Mouse (Mus musculus): ENCODE results near the gene Dst.
"Not testable (repeated sequence)": the region's sequence is repeated elsewhere in the genome, so short reads cannot be mapped to it uniquely, and the experiment has no call there.

The Dst gene

DNA sequence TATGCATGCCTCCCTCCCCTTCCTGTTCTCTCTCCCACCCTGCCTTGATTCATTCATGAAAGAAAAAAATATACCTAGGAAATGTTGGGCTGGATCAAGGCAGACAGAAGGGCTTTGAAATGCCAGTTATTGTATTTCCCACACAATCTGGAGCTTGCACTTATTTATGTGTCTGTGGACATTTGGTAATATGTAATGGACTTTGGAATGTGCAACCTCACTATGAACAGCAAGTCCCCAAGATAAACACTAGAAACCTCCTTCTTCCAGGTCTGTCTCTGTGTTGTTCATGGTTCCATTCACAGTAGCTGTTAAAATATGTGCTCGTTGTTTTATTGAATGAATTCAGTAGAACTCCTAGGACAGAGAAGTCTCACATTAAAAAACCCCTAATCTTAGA is 153.8 kb downstream of the Dst start:
- no peak for DNase-seq (ENCODE audit: low spot score in 2 of 2)

DNA sequence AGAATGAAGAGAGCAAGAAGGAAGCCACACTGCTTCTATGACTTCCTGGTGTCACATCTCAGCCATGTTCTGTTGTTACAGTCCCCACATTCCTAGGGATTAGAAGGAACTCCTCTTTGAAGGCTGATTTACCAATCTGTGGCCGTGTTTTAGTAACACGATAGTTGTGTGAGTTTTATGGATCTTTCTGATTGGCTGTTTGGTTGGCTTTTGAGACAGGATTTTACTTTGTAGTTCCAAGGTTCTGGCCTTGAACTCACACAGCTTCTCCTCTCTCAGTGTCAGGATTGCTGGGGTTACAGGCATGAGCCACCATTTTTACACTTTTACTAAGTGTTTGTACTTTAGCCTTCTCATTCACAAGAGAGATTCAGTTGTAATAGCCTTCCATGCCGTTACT is 155.9 kb downstream of the Dst start:
- no peak for DNase-seq (ENCODE audit: low spot score in 2 of 2)

DNA sequence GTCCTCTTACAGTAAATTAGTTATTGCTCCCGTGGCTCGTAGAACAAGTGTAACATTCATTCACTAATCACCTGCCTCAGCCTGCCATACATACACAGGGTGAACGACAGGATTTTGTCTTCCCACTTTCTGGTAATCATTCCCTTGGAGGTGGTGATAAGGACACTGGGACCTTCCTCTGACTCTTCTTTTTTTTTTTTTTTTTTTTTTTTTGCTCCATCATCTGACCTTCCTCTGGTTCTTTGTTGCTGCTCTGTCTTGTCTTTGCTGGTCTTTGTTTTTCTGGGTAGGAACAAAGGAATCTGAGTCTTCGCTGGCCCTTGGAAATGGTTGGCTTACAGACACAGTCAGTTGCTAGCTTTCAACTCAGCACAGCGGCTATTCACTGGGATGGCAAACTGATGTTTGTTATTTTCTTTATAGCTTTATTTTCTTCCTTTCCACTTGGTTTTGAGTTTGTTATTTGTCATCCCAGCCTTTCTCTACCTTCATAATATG is 157.6 kb downstream of the Dst start:
- DNase-seq (ENCODE audit: low spot score in 2 of 2) = no peak

DNA sequence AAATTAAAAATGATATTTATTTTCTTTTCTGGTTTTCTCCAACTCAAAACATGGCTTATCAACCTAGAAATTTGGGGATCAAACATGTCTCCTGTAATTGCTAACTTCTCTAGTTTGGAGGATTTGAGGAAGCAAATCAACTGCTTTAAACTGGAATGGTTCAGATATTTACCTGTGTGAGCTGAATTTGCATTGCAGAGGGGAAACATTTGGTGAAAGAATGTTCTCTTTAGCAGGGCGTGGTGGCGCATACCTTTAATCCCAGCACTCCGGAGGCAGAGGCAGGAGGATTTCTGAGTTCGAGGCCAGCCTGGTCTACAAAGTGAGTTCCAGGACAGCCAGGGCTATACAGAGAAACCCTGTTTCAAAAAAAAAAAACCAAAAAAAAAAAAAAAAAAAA is 158.4 kb downstream of the Dst start:
- not testable (repeated sequence) for DNase-seq (ENCODE audit: low spot score in 2 of 2)

DNA sequence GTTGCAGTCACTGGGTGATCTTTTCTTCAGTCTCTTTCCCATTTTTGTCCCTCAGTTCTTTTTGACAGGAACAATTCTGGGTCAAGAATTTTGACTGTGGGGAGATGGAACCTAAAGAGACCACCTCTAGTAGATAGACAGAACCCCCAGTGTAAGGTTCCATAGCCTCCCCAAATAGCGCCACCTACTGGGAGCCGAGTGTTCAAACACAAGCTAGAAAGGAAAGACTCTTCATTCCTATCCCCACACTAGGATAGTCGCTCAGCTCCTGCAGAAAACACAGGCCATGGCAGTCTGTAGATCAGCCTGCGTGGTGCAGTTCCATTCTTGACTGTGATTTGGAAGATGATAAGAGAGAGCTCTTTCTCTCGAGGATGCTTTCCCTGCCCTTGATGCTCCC is 160.3 kb downstream of the Dst start:
- no peak for DNase-seq (ENCODE audit: low spot score in 2 of 2)

DNA sequence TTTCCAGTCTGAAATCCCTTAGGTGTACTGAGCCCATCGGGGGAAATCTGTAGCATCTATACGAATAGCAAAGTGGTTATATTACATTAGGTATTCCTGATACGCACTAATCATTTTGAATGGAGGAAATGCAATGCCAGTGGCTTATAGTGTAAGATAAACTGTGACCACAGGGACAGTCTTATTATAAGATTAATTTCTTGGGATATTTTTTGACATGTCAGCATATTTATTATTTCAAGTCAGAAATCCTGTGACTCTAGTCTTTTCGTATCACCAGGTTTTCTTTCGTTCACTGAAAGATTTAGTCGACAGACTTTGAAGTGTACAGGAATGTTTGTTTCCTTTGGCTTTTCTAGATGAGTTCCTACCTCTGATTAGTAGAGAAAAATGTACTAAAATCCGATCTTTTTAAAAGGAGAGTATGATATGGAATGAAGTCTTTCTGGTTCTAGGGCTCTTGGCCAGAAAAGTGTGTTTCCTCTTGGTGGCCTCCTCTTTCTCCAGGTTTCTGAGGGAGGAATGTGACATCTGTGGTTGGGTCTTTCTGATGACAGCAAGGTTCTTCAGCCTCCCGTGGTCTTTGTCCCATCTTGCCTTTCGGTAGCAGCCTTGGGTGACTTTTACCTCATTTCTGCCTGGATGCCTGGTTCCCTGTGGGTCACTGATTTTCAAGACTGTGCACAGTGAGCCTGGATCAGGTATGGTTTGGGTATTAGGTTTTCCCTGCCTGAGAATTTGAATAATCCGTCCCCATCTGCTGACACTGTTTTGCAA is 161.7 kb downstream of the Dst start:
- no peak for DNase-seq (ENCODE audit: low spot score in 2 of 2)

DNA sequence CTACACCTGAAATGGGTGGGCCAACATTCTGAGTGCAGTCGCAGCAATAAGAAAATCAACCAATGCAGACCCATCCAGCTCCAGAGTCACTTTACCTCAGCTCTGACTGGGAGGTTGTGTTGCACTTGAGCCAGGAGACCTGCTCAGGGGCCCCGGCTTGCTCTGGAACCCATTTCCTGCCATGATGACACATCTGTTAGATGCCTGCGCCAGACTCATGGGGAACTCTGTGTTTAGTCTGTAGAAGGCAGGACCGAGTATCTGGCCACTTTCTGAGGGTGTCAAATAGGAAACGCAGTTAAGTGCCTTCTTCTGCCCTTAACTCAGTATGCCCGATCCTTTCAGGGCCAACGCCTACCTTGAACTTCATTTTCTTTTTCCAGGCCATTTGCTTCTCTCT is 162.4 kb downstream of the Dst start:
- DNase-seq (ENCODE audit: low spot score in 2 of 2) = no peak

DNA sequence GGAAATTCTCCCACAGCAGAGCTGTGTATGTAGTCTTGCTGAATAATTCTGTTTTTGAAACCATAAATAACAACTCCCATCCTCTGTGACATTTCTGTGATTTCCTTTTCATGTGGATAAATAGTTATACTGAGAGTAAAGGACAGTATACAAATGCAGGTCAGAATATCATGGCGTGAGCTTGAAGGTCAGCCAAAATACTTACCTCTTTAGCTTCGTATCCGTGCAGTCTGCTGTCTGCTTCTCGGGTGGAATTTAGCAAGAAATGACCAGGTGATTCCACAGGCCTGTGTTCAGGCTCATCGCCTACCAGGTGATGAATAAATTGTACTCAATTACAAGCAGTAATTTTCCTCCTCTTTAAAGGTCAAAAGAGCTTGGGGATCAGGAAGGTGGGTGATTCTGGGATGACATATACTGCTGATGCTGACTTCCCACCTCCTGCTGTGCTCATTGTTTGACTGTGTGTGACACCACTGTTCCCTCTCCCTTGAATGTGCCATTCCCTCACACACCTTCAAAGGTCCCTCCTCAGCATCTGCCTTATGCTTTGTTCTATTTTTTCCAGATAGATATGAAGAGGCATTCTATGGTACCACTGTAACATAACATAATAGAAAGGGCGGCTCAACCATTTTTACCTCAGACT is 163.1 kb downstream of the Dst start:
- no peak for DNase-seq (ENCODE audit: low spot score in 2 of 2)

DNA sequence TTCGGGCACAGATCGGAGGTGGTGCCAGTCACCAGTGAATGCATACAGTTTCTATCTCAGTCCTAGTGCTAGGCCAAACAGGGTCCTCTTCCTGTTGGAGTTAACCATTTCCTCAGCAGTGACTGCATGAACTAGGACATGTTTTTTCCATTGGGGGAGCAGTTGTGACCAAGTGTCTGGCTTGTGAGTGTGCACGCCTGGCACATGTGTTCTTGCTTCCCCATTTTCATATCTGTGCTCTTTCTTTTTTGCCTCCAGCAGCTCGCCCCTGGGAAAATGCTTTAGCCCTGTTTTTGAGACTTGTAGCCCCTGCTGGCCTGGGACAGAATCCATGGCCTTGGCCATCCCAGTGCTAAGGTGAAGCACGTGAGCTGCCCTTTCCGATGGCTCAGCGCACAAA is 164.2 kb downstream of the Dst start:
- no peak for DNase-seq (ENCODE audit: low spot score in 2 of 2)

DNA sequence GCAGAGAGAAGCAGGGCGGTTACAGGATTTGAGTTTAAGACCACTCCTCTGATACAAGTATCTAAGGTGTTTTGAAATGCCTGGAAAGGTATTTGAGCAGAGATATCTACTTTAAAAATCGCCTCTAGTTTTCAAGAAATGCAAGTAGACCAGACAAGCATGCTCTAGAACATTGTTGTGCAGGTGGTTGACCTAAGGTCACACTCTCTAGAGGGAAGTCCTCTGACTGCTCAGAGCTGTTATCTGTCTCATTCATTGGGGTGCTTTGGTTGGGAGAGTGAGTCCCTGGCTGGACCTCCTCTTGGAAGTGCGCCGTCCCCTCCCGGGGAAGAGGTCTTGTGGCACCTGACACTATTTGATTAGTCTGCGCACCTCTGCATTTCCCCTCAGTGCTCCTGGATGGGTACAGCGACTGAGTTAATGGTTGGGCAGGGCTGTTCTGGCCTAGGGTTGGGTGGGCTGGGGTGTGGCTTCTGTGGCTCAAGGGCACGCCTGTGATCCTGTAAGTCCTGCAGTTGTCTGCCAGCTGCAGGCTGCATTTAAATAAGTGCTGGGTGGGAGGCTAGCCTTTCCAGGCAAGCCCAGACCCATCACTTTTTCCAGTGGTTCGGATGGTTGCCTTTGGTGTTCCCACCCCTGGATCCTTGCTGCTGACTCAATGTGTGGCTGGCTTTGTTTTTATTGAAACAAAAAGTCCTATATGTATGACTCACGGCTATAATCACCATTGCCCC is 165.6 kb downstream of the Dst start:
- no peak for DNase-seq (ENCODE audit: low spot score in 2 of 2)

DNA sequence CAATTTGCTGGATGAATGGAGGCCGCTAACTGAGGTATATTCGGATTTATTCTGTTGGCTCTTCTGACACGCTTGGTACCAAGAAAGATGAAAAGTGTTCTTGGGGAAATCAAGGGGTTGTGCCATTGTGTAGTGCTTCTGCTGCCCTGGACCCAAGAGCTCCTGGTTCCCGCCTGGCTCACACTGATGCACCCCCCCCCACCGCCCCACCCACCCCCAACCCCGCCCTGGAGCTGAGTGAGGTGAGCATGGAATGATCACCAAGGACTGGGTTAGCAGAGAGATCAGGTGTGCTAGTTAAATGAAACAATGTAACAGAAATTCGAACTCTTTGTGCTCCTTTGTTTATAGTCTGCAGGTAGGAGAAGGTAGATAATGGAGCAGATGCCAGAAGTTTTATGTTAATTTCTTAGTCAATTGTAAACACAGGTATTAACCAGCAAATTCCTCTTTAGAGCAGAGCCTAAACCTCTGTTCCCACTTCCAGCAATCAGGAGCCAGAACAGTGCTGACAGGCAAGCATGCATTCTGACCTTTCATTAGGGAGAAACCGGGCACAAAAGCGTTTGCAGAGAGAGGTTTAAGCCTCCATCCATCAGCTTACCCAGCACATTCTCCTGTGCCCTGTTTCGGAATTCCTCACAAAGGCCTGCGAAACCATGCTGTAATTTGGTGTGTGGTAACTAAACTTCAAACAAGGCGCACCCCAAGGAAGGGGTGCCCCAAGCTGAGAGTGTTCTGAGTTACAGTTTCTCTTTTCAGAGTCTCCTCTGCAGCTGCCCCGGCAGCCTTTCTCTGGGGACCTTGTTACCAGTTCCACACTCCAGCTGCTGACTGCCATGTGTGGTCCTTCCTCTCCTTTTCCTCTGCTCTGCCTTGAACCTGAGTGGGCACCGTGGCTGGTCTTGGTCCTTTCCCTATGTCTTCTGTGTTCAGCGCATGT is 166.5 kb downstream of the Dst start:
- no peak for DNase-seq (ENCODE audit: low spot score in 2 of 2)

DNA sequence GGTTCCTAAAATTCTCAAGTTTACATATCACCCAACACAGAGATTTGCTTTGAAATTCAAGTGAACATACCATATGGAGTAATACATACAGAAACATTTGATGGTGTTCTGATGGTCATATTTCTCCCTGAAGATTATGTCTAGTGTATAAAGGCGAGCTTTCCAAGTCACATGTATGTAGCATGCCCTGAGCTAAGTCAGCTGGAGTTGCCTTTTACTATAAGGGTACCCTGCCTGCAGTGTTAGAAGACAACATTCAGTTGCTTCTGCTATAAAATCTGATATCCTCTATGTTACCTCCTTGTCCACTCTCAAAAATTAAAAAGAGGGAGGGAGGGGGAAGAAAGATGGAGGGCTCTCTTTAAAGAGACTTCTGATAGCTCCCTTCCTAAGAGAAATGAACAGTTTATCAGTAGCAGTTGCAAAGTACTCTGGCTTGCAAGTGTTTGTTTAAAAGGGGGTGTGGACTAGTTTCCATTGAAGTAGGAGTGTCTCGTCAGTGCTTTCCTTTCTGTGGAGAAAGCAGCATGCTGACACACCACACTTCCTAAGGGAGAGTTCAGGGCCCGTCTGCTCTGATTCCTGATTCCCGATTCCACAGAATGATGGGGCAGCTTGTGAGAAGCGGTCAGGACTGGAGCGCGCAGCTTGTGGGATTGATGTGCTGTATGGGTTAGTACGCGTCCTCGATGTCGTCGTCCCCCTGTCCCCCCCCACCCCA is 168.8 kb downstream of the Dst start:
- DNase-seq (ENCODE audit: low spot score in 2 of 2) = no peak

DNA sequence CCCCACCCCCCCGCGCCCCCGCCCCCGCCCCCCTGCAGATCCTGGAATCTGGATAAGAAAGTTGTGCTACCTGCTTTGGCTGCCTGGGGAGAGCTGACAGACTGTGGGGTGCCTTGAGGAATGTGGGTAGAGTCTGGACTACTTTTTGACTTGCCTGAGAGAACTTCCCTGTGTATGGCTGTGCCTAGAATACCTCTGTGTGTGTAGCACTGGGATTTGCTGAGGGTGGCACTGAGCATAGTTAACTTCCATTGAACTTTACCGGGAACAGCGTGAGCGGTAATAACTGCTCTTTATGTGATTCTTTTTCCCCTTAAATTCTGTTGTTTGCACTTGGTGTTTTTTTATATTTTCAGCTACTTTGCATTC is 169.4 kb downstream of the Dst start:
- DNase-seq (ENCODE audit: low spot score in 2 of 2) = no peak

DNA sequence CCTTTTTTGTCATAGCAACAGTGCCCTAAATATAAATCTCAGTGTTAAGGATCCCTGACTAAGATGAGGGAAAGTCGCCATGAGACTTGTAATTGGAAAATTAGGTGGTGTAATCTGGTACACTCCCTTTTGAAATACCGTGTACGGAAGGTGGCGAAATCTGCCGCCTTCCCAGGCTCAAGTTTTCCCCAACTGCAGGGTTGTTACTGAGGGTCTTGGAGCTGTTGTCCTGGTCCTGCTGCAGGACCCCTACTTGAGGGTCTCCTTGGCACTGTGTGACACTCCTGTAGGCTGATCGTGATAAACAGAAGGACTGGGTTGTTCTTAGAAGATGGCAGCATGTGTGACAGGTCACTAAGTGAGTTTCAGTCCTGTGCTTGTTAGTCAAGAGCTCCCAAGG is 169.9 kb downstream of the Dst start:
- DNase-seq (ENCODE audit: low spot score in 2 of 2) = no peak

DNA sequence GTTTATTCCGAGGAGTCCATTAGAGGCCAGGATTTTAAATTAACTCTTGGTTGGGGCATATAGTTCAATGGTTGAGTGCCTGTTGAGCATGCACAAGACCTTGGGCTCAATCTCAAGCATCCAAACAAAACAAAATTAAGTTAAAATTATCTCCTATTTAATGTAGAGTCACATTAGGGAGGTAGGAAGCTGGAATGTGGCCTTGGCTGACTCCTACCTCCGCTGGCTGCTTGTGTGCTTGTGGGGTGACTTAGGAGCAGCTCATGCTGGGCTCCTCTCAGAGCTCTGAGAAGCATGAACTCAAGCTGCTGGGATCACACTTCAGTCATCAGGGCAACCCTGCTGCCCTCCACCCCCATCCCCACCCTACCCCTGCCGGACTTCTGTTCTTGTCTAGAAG is 181.0 kb downstream of the Dst start:
- DNase-seq (ENCODE audit: low spot score in 2 of 2) = no peak

DNA sequence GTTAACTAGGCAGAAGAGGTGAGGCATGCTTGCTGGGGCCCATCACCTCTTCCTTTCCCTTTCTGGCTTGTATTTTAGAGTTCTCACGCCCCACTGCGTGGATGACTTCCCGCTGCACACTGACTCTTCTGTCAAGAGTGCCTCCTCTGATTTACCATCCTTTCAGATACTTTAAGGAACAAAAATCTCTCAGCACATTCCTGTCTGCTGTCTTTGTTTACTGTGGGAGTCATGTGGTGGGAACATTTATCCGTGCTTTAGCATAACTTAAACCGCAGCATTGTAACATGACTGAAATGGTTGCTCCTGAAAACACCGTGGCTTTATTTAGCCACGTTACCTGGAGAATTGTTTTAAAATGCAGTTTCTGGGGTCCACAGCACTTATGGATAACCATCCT is 182.7 kb downstream of the Dst start:
- DNase-seq (ENCODE audit: low spot score in 2 of 2) = no peak

DNA sequence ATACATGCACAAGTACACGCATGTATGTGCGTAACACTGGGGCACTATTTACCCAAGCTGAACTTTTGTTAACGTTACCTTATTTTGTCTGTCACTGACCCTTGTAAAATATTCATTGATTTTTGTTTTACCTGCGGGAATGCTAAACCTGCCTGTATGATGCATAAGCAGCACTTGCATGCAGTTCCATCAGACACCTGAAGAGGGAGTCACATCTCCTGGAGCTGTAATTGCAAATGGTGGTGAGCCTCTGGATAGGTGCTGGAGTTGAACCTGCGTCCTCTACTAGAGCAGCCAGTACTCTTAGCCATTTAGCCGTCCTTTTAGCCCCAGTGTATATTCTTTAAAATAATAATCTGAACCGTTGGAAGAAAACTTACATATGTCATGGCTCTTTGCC is 185.6 kb downstream of the Dst start:
- no peak for DNase-seq (ENCODE audit: low spot score in 2 of 2)

DNA sequence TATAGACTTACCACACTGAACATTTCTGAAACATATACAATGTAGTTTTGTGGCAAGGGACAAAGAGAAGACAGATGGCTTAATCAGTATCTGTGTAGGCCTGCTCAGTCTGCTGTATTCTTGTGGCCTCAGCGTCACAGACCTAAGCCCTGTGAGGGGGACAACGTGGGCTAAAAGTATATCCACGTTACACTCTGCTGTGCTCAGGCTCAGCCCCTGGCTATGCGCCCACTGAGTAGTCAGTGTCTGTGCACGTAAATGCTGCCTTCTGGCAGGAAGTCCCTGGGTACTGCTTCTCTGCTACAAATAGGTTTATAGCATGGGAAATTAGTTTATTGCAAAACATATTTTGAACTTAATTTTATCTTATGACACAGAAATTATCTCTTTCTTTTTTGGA is 186.3 kb downstream of the Dst start:
- peak in 1 of 2 experiments; percentile 37 for DNase-seq (ENCODE audit: low spot score in 2 of 2)

DNA sequence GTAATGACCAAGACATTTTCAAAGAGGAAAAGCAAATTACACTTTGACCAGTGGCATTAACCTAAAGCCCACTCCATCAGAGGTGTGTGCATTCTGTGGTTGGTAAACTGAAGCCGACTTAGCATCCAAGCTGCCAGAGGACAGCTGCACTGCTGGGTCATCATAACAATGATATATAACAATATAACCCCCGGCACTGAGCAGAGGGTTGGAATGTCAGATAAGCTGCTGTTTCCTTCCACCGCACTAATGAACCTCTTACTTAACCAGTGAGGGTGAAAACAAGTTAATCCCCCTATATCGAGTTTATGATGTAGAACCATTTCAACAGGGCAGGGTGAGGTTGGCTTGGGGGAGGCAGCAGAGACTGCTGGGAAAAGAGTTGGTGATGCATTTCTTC is 187.1 kb downstream of the Dst start:
- no peak for DNase-seq (ENCODE audit: low spot score in 2 of 2)

DNA sequence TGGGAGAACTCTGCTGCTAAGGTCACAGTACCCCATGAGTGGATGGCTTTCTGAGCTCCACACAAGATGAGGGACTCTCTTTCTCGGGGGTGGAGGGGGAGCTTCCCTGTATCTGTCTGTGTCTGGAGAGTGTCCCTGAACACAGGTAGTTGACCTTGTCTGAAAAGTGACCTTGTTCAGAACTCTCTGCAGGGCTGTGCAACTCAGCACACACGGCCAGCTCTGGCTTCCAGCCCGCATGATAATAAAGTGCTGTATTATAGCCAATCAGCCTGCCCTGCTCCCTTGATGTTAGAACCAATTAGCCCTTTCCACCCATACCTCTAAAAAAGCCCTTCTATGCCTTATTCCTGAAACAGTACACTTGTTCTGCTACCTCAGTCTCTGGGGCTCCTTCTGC is 188.9 kb downstream of the Dst start:
- no peak for DNase-seq (ENCODE audit: low spot score in 2 of 2)

DNA sequence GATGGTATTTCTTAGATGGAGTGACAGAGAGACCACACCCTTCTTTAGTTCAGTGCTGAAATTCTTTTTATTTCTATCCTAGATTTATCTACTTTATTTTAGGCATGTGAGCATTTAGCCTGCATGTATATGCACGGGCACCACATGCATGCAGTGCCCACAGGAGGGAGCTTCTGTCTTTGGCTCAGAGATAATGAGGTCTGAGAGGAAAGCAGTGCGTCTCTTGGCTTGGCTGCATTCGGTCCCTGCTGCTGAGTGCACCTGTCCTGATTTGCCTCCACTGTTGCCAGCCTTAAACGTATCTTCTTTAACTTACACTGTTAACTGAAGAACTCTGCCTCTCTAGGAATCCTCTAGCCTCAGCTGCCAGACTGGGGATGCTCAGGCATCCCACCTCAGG is 189.6 kb downstream of the Dst start:
- DNase-seq (ENCODE audit: low spot score in 2 of 2) = peak in 1 of 2 experiments; percentile 48
